Mouse (Mus musculus) spleen, adult 2 months (tissue): Measurements from ENCODE around the gene Prtg. TPM values are rescaled to one million over a fixed set of nuclear protein-coding genes. Genes with fewer than 3 reads are reported as not detected.

ENCODE experiments used
- DNase-seq, 2 experiments: peaks; one replicate each; pipeline versions ENCODE4 v3.0.0 to v3.0.0-alpha.2; 2012 to 2021; ENCODE audit warnings: low spot score in 2 of 2, low read depth in 1 of 2
- H3K27ac ChIP-seq: fragments of 200-500 bp; 2 replicates; pipeline ENCODE4 v1.5.1; 2012; ENCODE audit warnings: low read length, inconsistent platforms; ENCODE audit not compliant: insufficient read depth
- H3K27me3 ChIP-seq: fragments of 200-500 bp; 2 replicates; pipeline ENCODE4 v1.6.1; 2012; ENCODE audit warnings: mild to moderate bottlenecking, moderate library complexity, low read length, inconsistent platforms; ENCODE audit not compliant: control insufficient read depth, insufficient read depth
- H3K36me3 ChIP-seq: fragments of 200-500 bp; 2 replicates; pipeline ENCODE4 v1.6.1; 2012; ENCODE audit warnings: mild to moderate bottlenecking, low read length, inconsistent platforms; ENCODE audit not compliant: control insufficient read depth, insufficient read depth
- H3K4me1 ChIP-seq: fragments of 200-500 bp; 2 replicates; pipeline ENCODE4 v1.6.1; 2011; ENCODE audit warnings: inconsistent platforms; ENCODE audit not compliant: control insufficient read depth, insufficient read depth, insufficient read length
- H3K4me3 ChIP-seq: fragments of 200-500 bp; 2 replicates; pipeline ENCODE4 v1.5.1; 2011; ENCODE audit warnings: mild to moderate bottlenecking, inconsistent platforms; ENCODE audit not compliant: insufficient read depth, insufficient read length; ENCODE audit errors: extremely low read depth
- CTCF ChIP-seq: fragments of 200-500 bp; IDR thresholded peaks from 2 replicates; pipeline ENCODE4 v1.5.1; 2011; ENCODE audit warnings: mild to moderate bottlenecking, inconsistent platforms; ENCODE audit not compliant: insufficient read depth, insufficient read length, insufficient replicate concordance; ENCODE audit errors: extremely low read depth
- POLR2A ChIP-seq: fragments of 200-500 bp; IDR thresholded peaks from 2 replicates; pipeline ENCODE4 v1.6.1; 2011; ENCODE audit warnings: low read depth, low read length, inconsistent platforms
- WGBS: fragments of 180-500 bp; shearing (Covaris S2); methylation state at CpG from one replicate; pipeline ENCODE4 v1.1.7; 2018; 5-methylcytosine and 5-hydroxymethylcytosine counted together
- polyA plus RNA-seq: library from polyadenylated mRNA; depleted of rRNA; stranded (reverse); fragments of >200 nt; gene quantifications from 2 replicates; pipeline ENCODE4 v1.2.3, GENCODE M21; 2012

Prtg gene
- polyA plus RNA-seq, 1 experiment: 0.14 TPM

- TF ChIP-seq CTCF: no peak
- no peak for TF ChIP-seq POLR2A
- no peaks in the 10 kb centered on the region for H3K27me3 ChIP-seq
- H3K4me3 ChIP-seq: no peak overlapping the region
- H3K36me3 ChIP-seq: no peaks in the 10 kb centered on the region
- no peak for DNase-seq
- no peak overlapping the region for H3K27ac ChIP-seq
- 93% methylated on average over 13 of the region's 13 CpGs for WGBS
- H3K4me1 ChIP-seq: no peaks in the 10 kb centered on the region
These were observed 137.6 kb downstream of the Prtg start for GRCm38 (mm10) chr9:72944286-72944685.

GRCm38 (mm10) chr9:72947010-72947409 lies 140.3 kb downstream of the Prtg start:
- Histone ChIP-seq H3K4me3 (no peak overlapping the region), H3K27me3 (no peaks in the 10 kb centered on the region), H3K27ac (no peak overlapping the region), H3K36me3 (no peaks in the 10 kb centered on the region), H3K4me1 (no peaks in the 10 kb centered on the region)
- WGBS: 97% methylated on average over 1 of the region's 1 CpGs
- TF ChIP-seq POLR2A (no peak), CTCF (no peak)
- DNase-seq: no peak

- no peak for TF ChIP-seq POLR2A
- no peak for TF ChIP-seq CTCF
- 44% methylated on average over 7 of the region's 7 CpGs for WGBS
- H3K4me3 ChIP-seq: no peak overlapping the region
- no peaks in the 10 kb centered on the region for H3K4me1 ChIP-seq
- no peak overlapping the region for H3K27ac ChIP-seq
- DNase-seq: no peak
- no peaks in the 10 kb centered on the region for H3K36me3 ChIP-seq
- no peaks in the 10 kb centered on the region for H3K27me3 ChIP-seq
These were observed 142.9 kb downstream of the Prtg start for GRCm38 (mm10) chr9:72949572-72949971.

GRCm38 (mm10) chr9:72954746-72955145 lies 148.1 kb downstream of the Prtg start:
- 74% methylated on average over 2 of the region's 2 CpGs for WGBS
- Histone ChIP-seq H3K36me3 (no peaks in the 10 kb centered on the region), H3K27ac (no peak overlapping the region), H3K4me3 (no peak overlapping the region), H3K4me1 (no peaks in the 10 kb centered on the region; the same call in 1 of the 2 replicates), H3K27me3 (no peaks in the 10 kb centered on the region)
- DNase-seq: no peak
- no peak for TF ChIP-seq CTCF
- no peak for TF ChIP-seq POLR2A

GRCm38 (mm10) chr9:72955546-72955945 lies 148.9 kb downstream of the Prtg start:
- Histone ChIP-seq H3K27me3 (no peaks in the 10 kb centered on the region), H3K4me3 (no peak overlapping the region), H3K36me3 (no peaks in the 10 kb centered on the region), H3K4me1 (no peaks in the 10 kb centered on the region; the same call in 1 of the 2 replicates), H3K27ac (no peak overlapping the region)
- WGBS: 0% methylated on average over 1 of the region's 1 CpGs
- peak; percentile 56; the same call in 1 of the 2 replicates for TF ChIP-seq CTCF
- no peak for TF ChIP-seq POLR2A
- peak; percentile 31 to 58 for DNase-seq

- Histone ChIP-seq H3K27ac (peak within 1 kb of the TSS; percentile 24; the same call in 1 of the 2 replicates), H3K27me3 (no peaks in the 10 kb centered on the region), H3K4me3 (peak within 1 kb of the TSS; percentile 66), H3K36me3 (no peaks in the 10 kb centered on the region), H3K4me1 (peaks cover 9% of the 10 kb centered on the region; the same call in 1 of the 2 replicates)
- TF ChIP-seq CTCF: 0 out of 2 replicates have a peak, but pooled peaks have one; percentile 7
- peak; percentile 22; the same call in 1 of the 2 replicates for TF ChIP-seq POLR2A
- WGBS: 3% methylated on average over 43 of the region's 43 CpGs
- peak; percentile 69 to 76 for DNase-seq
These were observed 152.1 kb downstream of the Prtg start, which contains the start of the genes Dyx1c1 and Gm44503 for GRCm38 (mm10) chr9:72958521-72959450. Gene Dyx1c1 (plus strand): TSS chr9:72958785. Gene Gm44503 (plus strand): TSS chr9:72958852.
